Mouse (Mus musculus) heart, embryonic 14.5 days (tissue): ENCODE results near the gene Spata9. TPM values are rescaled to one million over a fixed set of nuclear protein-coding genes. Genes with fewer than 3 reads are reported as not detected.

ENCODE experiments used
- ATAC-seq: fragments of 200-750 bp; cut with Nextera tagmentation; 2 replicates; pipeline ENCODE4 v1.8.0; 2017; ENCODE audit warnings: low read depth, moderate TSS enrichment; ENCODE audit not compliant: insufficient number of reproducible peaks, insufficient read depth, low FRiP score
- H3K27ac ChIP-seq, 2 experiments: fragments of 200-500 bp in 1 of 2; fragments of 300-500 bp in 1 of 2; sonication (generic) in 1 of 2; replicated peaks in 1 of 2; 2 replicates each; pipeline ENCODE4 v1.5.1; 2012 to 2014; ENCODE audit warnings: low read depth in 2 of 2, low read length in 2 of 2, control low read depth in 1 of 2, mild to moderate bottlenecking in 1 of 2, mixed read lengths in 1 of 2; ENCODE audit not compliant: control insufficient read depth in 1 of 2, insufficient read depth in 1 of 2
- H3K27me3 ChIP-seq: fragments of 300-500 bp; sonication (generic); 2 replicates; pipeline ENCODE4 v1.6.1; 2014; ENCODE audit warnings: mild to moderate bottlenecking, low read length, control low read depth; ENCODE audit not compliant: control insufficient read depth, insufficient read depth
- H3K36me3 ChIP-seq: fragments of 300-500 bp; sonication (generic); 2 replicates; pipeline ENCODE4 v1.6.1; 2014; ENCODE audit warnings: mild to moderate bottlenecking, control low read depth, low read length, mixed read lengths; ENCODE audit not compliant: control insufficient read depth, insufficient read depth
- H3K4me1 ChIP-seq, 2 experiments: fragments of 200-500 bp in 1 of 2; fragments of 300-500 bp in 1 of 2; sonication (generic) in 1 of 2; 2 replicates each; pipeline ENCODE4 v1.6.1; 2012 to 2014; ENCODE audit warnings: low read length in 2 of 2, control low read depth in 1 of 2, mixed read lengths in 1 of 2; ENCODE audit not compliant: control insufficient read depth in 2 of 2, insufficient read depth in 2 of 2
- H3K4me2 ChIP-seq: fragments of 300-500 bp; sonication (generic); 2 replicates; pipeline ENCODE4 v1.6.1; 2014; ENCODE audit warnings: mild to moderate bottlenecking, low read length
- H3K4me3 ChIP-seq, 2 experiments: fragments of 200-500 bp in 1 of 2; fragments of 300-500 bp in 1 of 2; sonication (generic) in 1 of 2; 2 replicates each; pipeline ENCODE4 v1.5.1; 2012 to 2014; ENCODE audit warnings: low read length in 2 of 2, mild to moderate bottlenecking in 2 of 2, control low read depth in 1 of 2, low read depth in 1 of 2, moderate library complexity in 1 of 2; ENCODE audit not compliant: control insufficient read depth in 1 of 2, insufficient read depth in 1 of 2
- H3K9ac ChIP-seq: fragments of 300-500 bp; sonication (generic); 2 replicates; pipeline ENCODE4 v1.6.1; 2014; ENCODE audit warnings: mild to moderate bottlenecking, low read length
- H3K9me3 ChIP-seq: fragments of 300-500 bp; sonication (generic); 2 replicates; pipeline ENCODE4 v1.6.1; 2016; ENCODE audit warnings: low read length, control low read depth; ENCODE audit not compliant: control insufficient read depth
- WGBS: fragments of 180-500 bp; shearing (Covaris S2); extraction: QIAGEN DNeasy Blood & Tissue Kit; methylation state at CpG from one replicate; pipeline ENCODE4 v1.1.7; 2014; 5-methylcytosine and 5-hydroxymethylcytosine counted together
- polyA plus RNA-seq: library from polyadenylated mRNA; unstranded; fragments of >200 nt; fragmentation: Nextera tagmentation; extraction: Ambion mirVana; gene quantifications from 2 replicates; pipeline ENCODE4 v1.2.1, GENCODE M21; 2014

The Spata9 gene
- polyA plus RNA-seq, 1 experiment from 2014 or later = 0.46 TPM

- H3K36me3 ChIP-seq = peaks cover 23% of the 10 kb centered on the region
- no peak overlapping the region for H3K4me3 ChIP-seq
- H3K4me1 ChIP-seq = peaks cover 2 to 18% of the 10 kb centered on the region in 2 experiments; a peak in 3 of 4 replicates
- no peaks in the 10 kb centered on the region for H3K27me3 ChIP-seq
- no peak for ATAC-seq
- H3K9ac ChIP-seq = no peak overlapping the region
- H3K27ac ChIP-seq = 0 out of 4 replicates have a peak overlapping the region, but pooled peaks of 1 of the 2 experiments have one; percentile 4
- WGBS = 74% methylated on average over 2 of the region's 2 CpGs
- peak overlapping the region; percentile 50 for H3K4me2 ChIP-seq
- H3K9me3 ChIP-seq = no peaks in the 10 kb centered on the region
Observed at GRCm38 (mm10) chr13:75940791-75941517, 26.0 kb upstream of the Spata9 start.

GRCm38 (mm10) chr13:75941518-75942295, 25.2 kb upstream of the Spata9 start:
- no peak for ATAC-seq
- no peaks in the 10 kb centered on the region for H3K27me3 ChIP-seq
- H3K9me3 ChIP-seq = no peaks in the 10 kb centered on the region
- H3K9ac ChIP-seq = no peak overlapping the region
- peaks cover 23% of the 10 kb centered on the region for H3K36me3 ChIP-seq
- H3K4me1 ChIP-seq = peaks cover 2 to 18% of the 10 kb centered on the region in 2 experiments; a peak in 3 of 4 replicates
- 83% methylated on average over 5 of the region's 5 CpGs for WGBS
- H3K4me2 ChIP-seq = peak overlapping the region; percentile 50
- H3K4me3 ChIP-seq = 0 out of 4 replicates have a peak overlapping the region, but pooled peaks of 1 of the 2 experiments have one; percentile 16
- no peak overlapping the region for H3K27ac ChIP-seq

- Histone ChIP-seq H3K9me3 (no peaks in the 10 kb centered on the region), H3K27me3 (no peaks in the 10 kb centered on the region), H3K4me1 (peaks cover 2 to 18% of the 10 kb centered on the region in 2 experiments; a peak in 3 of 4 replicates), H3K27ac (peak overlapping the region; percentile 97 to 99), H3K36me3 (peaks cover 19% of the 10 kb centered on the region), H3K4me2 (peak overlapping the region; percentile 75), H3K4me3 (peak overlapping the region; percentile 77 to 93), H3K9ac (peak overlapping the region; percentile 96)
- no peak for ATAC-seq
- WGBS = 1% methylated on average over 6 of the region's 6 CpGs
Observed at GRCm38 (mm10) chr13:75942731-75943130, 24.2 kb upstream of the Spata9 start.

GRCm38 (mm10) chr13:75943189-75944043, 23.5 kb upstream of the Spata9 start, which contains the start of gene Rhobtb3:
Gene Rhobtb3 (minus strand): TSS chr13:75943925.
- peak within 1 kb of the TSS; percentile 96 for H3K9ac ChIP-seq
- H3K4me1 ChIP-seq = peaks cover 2 to 18% of the 10 kb centered on the region in 2 experiments; a peak in 3 of 4 replicates
- WGBS = under 1% methylated on average over 102 of the region's 110 CpGs
- ATAC-seq = peak; percentile 90
- peak within 1 kb of the TSS; percentile 77 to 93 for H3K4me3 ChIP-seq
- H3K4me2 ChIP-seq = peak within 1 kb of the TSS; percentile 75
- H3K27ac ChIP-seq = peak within 1 kb of the TSS; percentile 97 to 99
- no peaks in the 10 kb centered on the region for H3K9me3 ChIP-seq
- H3K36me3 ChIP-seq = peaks cover 13% of the 10 kb centered on the region
- H3K27me3 ChIP-seq = no peaks in the 10 kb centered on the region

- ATAC-seq = no peak
- WGBS = 3% methylated on average over 7 of the region's 7 CpGs
- peaks cover 2 to 18% of the 10 kb centered on the region in 2 experiments; a peak in 3 of 4 replicates for H3K4me1 ChIP-seq
- peaks cover 4% of the 10 kb centered on the region; the same call in 1 of the 2 replicates for H3K36me3 ChIP-seq
- H3K9me3 ChIP-seq = no peaks in the 10 kb centered on the region
- peak overlapping the region; percentile 96 for H3K9ac ChIP-seq
- H3K27ac ChIP-seq = peak overlapping the region; percentile 97 to 99
- H3K27me3 ChIP-seq = no peaks in the 10 kb centered on the region
- H3K4me2 ChIP-seq = peak overlapping the region; percentile 75
- H3K4me3 ChIP-seq = peak overlapping the region; percentile 77 to 93
Observed at GRCm38 (mm10) chr13:75944044-75944820, 22.7 kb upstream of the Spata9 start.

- Histone ChIP-seq H3K27me3 (no peaks in the 10 kb centered on the region), H3K4me2 (no peak overlapping the region), H3K27ac (peak overlapping the region in 1 of 2 experiments; percentile 21; a peak in 1 of 4 replicates), H3K9me3 (peaks cover 1% of the 10 kb centered on the region; the same call in 1 of the 2 replicates), H3K36me3 (no peaks in the 10 kb centered on the region), H3K9ac (no peak overlapping the region; the same call in 1 of the 2 replicates), H3K4me3 (no peak overlapping the region), H3K4me1 (peaks cover 0 to 6% of the 10 kb centered on the region in 2 experiments; a peak in 1 of 4 replicates)
- 46% methylated on average over 1 of the region's 1 CpGs for WGBS
- no peak for ATAC-seq
Observed at GRCm38 (mm10) chr13:75950295-75950694, 16.7 kb upstream of the Spata9 start.
